Mouse (Mus musculus) megakaryocyte, embryonic 14.5 days (primary cell): ENCODE results near the gene Arl3.

Experiments
- FLI1 ChIP-seq: IDR thresholded peaks from 2 replicates; pipeline ENCODE4 v1.6.1; 2012; ENCODE audit warnings: low read length, inconsistent platforms, mixed read lengths
- GATA1 ChIP-seq: IDR thresholded peaks from 3 replicates; pipeline ENCODE4 v1.6.1; 2012; ENCODE audit warnings: mixed read lengths, low read length, inconsistent platforms, borderline replicate concordance

GRCm38 (mm10) chr19:46620016-46620808 is 47.2 kb upstream of the Arl3 start:
- no peak for TF ChIP-seq GATA1
- TF ChIP-seq FLI1: no peak
